Mouse (Mus musculus): ENCODE results near the gene Olfr1270.
"Not testable (repeated sequence)": the region's sequence is repeated elsewhere in the genome, so short reads cannot be mapped to it uniquely, and the experiment has no call there.

The Olfr1270 gene

DNA sequence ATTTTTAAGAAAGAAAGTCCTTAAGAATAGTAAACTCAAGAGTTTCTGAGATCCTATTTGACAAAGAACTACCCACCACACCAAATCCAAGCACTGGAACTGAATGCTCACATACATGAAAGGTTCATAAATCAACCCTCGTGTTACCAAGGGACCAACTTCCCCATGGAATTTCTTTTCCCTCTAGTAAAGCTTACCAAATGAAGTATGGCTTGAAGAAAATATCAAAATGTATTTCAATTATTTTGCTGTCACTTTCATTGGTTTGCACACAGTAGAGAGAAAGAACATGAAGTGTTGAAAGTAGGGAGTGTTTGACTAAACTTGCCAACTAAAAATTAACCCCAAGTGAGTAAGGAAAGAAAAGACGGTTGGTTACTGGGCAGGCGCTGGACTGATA lies at the start of gene Olfr1270:
TSS of gene Olfr1270 (minus strand) at position 101 of the 400 bp plus-strand sequence.
- in situ Hi-C loops (cut with MboI, MseI), result loop anchor here (5.0 kb wide), 1 partner anchor 104 kb away; the partner anchor contains the start of gene Olfr142

DNA sequence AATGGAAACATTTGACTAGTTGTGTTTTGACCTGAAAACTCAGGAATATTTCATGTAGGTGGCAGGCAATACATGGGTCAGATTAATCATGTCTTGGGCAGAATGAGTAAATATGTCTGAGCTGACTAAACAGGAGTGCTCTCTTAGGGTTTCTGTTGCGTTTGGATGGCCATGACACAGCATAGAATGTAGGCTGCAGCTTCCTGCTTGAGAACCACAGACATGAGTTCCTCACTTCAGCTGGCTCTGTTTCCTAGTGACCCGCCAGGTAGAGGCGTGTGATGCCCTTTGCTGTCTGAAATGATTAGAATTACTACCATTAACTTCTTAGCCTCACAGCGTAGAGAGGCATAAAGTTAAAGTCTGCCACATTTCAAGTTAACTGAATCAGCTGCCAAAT lies 46.7 kb upstream of the Olfr1270 start:
- in situ Hi-C loops (cut with MboI, MseI), result loop anchor here (5.0 to 10.0 kb wide), 2 partner anchors 223 to 1845 kb away; no protein-coding TSS in a partner anchor

DNA sequence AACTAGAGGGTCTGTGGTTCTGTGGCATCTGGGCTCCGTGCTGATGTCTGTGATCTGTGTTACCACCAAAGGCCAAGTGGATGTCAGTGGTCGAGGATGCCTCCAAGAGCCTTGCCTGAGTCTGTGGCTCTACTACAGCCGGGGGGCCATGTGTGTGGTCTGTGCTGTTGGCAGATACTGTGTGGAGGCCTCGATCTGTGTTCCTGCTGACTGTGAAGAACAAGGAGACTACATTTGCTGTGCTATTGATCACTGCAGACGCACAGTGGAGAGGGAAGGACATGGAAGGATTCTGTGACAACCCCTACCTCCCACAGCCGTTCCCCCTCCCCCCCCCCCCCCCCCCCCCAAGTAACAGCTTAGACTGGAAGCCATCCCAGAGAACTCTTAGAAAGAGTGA lies 42.4 kb upstream of the Olfr1270 start:
- in situ Hi-C loops (cut with MboI, MseI), result loop anchor here (10.0 kb wide), 1 partner anchor 1840 kb away; no protein-coding TSS in a partner anchor

DNA sequence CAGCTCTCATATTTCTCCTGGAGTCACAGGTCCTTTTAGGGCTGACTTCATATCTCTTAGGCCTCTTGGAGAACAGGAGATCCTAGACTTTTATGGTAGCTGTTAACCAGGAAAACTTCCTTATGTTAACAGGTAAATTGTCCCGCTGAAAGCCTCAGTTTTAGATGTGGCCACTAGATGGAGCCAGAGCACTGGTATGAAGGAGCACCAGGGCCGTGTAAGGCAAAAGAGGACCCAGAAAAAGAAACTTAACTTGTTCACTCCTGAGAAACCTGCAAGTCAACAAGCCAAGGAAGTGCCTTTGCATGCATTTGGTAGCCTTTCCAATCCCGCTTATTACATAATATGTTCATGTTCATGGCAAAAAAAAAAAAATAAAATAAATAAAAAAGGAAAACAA lies 41.9 kb upstream of the Olfr1270 start:
- in situ Hi-C loops (cut with MboI, MseI), result loop anchor here (10.0 kb wide), 1 partner anchor 1840 kb away; no protein-coding TSS in a partner anchor

DNA sequence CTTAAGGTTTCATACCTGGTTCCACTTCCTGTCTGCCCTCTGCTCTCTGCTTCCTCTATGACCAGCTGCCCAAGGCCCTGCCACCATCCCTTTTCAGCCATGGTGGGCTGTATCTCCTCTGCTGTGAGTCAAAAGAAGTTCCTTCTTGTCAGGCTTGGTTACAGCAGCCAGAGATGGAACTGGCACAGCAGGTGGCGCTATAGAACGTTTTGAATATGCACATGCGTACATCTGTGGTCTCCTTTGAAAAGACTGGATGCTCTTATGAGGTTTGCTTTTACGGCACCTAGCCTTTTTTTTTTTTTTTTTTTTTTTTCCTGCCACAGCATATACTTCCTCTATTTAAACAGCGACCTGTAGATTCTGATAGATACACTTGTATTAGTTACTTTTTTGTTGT lies 34.2 kb upstream of the Olfr1270 start:
- in situ Hi-C loops (cut with MboI, MseI), result not testable (repeated sequence)

DNA sequence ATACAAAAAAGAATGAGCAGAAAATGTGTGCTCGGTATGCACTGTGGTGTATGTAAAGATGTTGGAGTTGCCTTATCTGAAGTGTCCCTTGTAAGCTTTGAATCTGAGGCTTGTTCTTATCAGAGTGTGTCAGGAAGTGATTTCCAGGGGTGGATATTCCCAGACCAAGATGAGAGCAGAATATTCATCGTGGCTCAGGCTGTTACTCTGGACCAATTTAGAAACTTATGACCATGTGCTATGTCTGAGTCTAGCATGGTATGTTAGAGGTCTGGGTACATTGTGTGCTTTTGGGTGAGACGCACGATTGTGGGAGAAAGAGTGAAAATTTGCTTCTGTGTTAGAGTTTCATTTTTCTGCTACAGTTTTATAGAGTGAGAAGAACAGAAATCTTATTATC lies 33.2 kb upstream of the Olfr1270 start:
- in situ Hi-C loops (cut with MboI, MseI), result not testable (repeated sequence)

DNA sequence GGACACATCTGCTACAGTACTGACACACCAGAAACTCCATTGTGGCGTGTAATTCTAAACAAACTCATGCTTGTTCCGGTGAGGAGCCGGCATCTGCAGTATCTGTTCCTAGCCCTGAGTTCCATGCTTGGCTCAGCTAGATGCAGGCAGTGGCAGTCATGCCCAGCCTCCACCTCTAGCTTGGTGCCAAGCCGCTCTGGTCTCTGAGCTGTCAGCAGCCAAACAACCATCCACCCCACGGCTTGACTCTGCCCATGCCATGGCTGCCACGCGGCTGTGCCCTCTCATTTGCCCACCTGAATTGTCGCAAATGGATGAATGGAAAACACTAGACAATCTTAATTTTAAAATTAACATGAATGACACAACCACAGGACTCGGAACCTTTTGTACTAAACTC lies 1.0 kb upstream of the Olfr1270 start:
- in situ Hi-C loops (cut with MboI, MseI), result loop anchor here (5.0 kb wide), 1 partner anchor 103 kb away; the partner anchor contains the start of gene Olfr142

DNA sequence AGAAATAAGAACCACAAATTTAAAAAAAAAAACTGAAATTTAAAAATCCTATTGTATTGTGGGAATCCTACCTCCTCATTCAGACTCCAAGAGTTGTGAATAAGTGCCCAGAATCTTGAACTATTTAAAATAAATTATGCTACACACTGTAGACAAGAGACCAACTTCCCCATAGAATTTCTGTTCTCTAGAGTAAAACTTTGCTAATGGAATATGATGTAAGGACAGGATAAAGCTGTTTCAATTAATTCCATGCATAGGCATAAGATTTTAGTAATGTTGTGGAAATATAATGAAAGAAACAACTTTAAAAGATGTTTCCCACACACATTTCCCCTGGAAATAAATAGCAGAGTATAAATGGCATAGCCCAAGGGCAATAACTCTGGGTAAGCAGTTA lies 10.7 kb downstream of the Olfr1270 start, which contains the start of gene Olfr32:
TSS of gene Olfr32 (minus strand) at position 101 of the 400 bp plus-strand sequence.
- in situ Hi-C loops (cut with MboI, MseI), result loop anchor here (10.0 kb wide), 1 partner anchor 143 kb away; no protein-coding TSS in a partner anchor

DNA sequence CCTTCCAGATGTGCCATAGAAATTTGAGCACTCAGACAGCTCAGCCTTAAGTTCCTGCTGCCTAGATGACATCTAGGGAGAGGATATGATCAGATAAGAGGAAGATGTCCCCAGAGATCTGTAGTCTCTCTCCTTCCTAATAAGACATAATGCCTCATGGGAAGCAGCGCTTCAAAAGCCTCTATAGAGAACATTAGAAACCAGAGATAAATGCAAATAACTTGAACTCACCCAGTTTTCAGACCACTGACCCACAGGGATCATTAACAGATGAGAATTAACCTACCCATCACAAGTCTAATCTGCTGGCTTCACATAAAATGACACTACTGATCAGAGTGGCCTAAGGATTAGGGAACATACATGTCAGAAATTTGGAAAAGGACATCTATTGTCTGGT lies 31.6 kb downstream of the Olfr1270 start, which contains the start of gene Olfr1269:
TSS of gene Olfr1269 (minus strand) at position 101 of the 400 bp plus-strand sequence.
- in situ Hi-C loops (cut with MboI, MseI), result no loop called here

All from T-helper 2 cell (primary cell).